Mouse (Mus musculus) left cerebral cortex, adult 8-10 months (tissue): ENCODE data around the gene Acoxl. TPM values are rescaled to one million over a fixed set of nuclear protein-coding genes. Genes with fewer than 3 reads are reported as not detected.

ENCODE experiments used
- DNase-seq, 2 experiments: peaks; one replicate each; pipeline ENCODE4 v3.0.0; 2022; ENCODE audit warnings: low spot score in 2 of 2
- total RNA-seq, 4 experiments: library from RNA; stranded (reverse); gene quantifications; 2 replicates each; pipeline ENCODE4 v1.2.4; 2022

Gene Acoxl
- total RNA-seq, 4 experiments from 2014 or later = not detected

GRCm38 (mm10) chr2:128114621-128115020, 275.9 kb downstream of the Acoxl start:
- no peak for DNase-seq

GRCm38 (mm10) chr2:128115579-128115978, 276.9 kb downstream of the Acoxl start:
- no peak for DNase-seq

DNA sequence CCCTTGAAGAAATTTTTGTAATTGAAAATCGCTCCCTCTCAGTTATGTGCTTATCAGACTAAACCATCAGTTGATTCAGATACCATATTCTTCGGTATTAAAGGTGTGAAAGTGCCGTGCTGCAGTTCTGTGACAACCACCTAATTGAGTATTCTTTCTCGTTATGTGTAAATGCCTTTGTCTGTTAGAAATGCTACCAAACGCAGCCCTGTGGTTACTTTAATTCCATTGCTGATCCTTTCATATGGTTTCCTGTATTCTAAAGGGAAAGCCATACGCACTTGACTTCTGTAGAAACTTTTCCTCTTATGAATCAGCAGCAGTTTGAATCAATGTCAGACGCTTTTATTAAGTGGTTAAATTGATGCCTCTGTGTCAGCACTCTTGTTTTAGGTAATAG, 278.9 kb downstream of the Acoxl start:
- DNase-seq = no peak

DNA sequence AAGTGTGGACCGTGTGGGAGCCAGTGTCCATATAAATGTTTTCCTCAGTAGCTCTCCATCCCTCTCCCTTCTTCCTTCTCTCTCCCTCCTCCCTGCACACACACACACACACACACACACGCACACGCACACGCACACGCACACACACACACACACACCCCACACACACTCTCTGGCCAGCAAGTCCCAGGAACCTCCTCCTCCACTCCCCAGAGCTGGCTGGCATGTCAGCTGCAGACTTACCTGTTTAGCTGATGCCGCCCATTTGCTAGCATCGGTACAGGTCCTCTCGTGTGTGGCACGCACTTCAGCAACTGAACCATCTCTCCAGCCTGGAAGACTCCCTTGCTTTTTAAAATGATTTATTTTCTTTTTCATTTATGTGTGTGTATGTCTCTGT, 280.3 kb downstream of the Acoxl start:
- no peak for DNase-seq

DNA sequence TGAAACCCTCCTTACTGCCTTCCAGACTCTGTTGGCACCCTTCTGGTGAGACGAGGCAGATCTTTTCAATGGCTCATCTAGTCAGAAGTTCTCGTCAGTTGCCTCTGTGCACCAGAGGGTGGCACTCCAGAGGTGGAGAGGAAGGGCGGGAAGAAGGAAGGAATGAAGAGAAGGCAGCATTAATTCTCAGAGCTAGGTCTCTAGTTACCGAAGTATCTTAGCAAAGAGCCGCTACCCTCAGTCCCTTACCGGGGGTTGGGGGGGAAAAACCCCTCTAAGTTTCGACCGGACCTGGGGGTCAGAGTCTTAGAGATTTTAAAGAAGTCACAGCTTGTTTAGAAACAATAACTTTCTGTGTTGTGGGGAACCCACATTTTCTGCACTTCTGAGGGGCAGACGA, 283.8 kb downstream of the Acoxl start:
- DNase-seq = peak in 1 of 2 experiments; percentile 35

- DNase-seq = no peak
Observed at GRCm38 (mm10) chr2:128122891-128123771, 284.5 kb downstream of the Acoxl start.

GRCm38 (mm10) chr2:128123921-128124683, 285.4 kb downstream of the Acoxl start:
- no peak for DNase-seq

- no peak for DNase-seq
Observed at GRCm38 (mm10) chr2:128124693-128125092, 286.0 kb downstream of the Acoxl start.

GRCm38 (mm10) chr2:128125635-128126470, 287.2 kb downstream of the Acoxl start, which contains the start of gene Bcl2l11:
Gene Bcl2l11, plus strand, starts transcription at chr2:128126038.
- DNase-seq = peak; percentile 62 to 81

- DNase-seq = no peak
Observed at GRCm38 (mm10) chr2:128126591-128127051, 287.9 kb downstream of the Acoxl start.

DNA sequence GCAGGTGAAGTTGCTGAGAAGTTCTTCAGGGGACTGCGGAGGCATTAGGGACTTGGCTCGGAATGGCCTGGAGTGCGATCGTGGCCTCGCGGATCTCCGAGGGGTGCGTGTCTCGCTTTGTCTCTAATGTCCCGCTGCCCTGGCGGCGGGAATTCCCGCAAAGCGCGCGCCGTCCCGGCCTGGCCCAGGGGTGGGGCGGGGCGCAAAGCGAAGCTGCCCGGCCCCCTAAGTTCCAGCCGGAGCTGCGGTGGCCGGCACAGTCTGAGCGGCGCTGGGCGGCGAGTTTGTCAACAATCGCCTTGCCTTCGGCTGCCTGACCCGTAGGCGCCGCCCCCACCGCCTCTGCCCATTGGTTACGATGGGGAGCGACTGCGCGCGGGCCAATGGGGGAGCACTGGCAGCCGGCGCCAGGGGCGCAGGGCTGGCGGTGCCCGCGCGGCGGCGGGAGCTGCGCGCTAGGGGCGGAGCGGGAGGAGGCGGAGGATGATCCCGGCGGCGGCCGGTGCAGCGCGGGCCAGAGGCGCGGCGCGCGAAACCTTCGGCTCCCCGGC, 288.5 kb downstream of the Acoxl start:
- peak; percentile 52 to 82 for DNase-seq

GRCm38 (mm10) chr2:128127691-128128292, 289.1 kb downstream of the Acoxl start:
- DNase-seq = peak; percentile 34 to 45

GRCm38 (mm10) chr2:128128532-128128931, 289.9 kb downstream of the Acoxl start:
- no peak for DNase-seq

DNA sequence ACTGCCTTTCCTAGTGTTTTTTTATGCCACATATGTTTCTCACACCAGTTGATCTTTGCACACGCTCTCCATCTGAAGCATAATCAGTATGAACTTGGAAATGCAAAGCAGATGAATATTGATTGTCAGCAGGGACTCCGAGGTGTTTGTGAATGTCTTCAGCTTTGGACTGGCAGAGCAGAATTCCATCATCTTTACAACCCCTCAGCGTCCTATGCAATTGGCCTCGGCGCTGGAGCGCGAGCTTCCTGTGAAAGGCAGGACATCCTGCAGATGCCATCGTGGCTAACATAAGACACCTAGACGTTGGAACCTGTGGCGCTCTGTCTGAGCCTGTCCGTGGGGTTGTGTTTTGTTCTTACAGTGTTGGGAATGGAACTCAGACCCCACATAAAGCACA, 292.8 kb downstream of the Acoxl start:
- DNase-seq = no peak

- no peak for DNase-seq
Observed at GRCm38 (mm10) chr2:128132635-128133034, 294.0 kb downstream of the Acoxl start.

DNA sequence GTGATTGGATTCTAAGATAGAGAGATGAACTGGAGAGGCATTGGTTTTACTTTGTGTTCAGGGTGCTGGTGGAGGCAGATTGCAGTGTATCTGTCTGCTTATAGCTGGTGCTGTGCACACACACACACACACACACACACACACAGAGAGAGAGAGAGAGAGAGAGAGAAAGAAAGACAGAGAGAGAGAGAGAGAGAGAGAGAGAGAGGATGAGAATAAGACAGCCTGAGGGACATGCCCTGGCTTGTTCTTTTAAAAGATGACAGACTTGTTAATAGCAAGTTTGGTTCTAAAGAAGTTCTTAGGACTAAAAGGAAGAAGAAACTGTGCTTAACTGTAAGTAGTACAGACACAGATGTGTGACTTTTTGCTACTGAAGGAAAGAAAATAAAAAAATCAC, 295.2 kb downstream of the Acoxl start:
- DNase-seq = no peak

DNA sequence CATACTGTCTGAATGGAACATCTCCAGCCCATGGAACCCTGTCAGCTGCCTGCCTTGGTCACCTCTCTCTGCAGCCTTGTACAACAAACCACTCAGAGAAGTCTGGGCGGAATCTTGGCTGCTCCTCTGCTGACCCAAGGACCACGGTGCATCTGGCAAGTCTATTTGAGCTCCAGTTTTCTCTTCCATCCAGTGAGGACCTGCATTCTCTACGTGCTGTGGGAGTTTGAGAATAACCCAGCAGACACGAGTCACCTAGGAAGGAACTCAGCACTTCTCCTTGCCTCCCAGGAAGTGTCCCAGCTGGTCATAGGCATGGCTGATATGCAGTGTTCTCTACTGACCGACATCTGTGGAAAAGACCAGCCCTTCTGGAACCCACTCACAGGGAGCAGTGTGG, 295.8 kb downstream of the Acoxl start:
- no peak for DNase-seq

DNA sequence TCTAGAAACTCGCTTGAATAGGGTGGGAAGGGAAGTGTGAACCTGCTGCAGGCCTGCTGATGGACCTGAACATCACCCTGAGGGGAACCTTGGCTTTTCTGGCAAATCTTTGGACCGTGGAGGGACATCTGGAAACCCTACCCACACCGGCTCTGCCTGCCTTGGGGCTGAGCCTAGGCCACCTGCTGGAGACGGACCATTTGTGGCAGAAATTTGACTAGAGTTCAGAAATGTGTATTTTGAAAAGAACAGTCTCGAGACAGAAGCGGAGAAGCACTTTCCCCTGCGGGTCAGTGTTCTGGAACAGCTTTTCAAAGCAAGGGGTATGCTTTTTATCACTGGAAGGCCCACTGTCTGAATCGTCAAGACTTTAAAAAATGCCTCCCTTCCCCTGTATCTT, 296.3 kb downstream of the Acoxl start:
- DNase-seq = no peak

- DNase-seq = no peak
Observed at GRCm38 (mm10) chr2:128136769-128137433, 298.2 kb downstream of the Acoxl start.
